Mouse (Mus musculus) stomach, postnatal 0 days (tissue): Measurements from ENCODE around the gene Speer4d. TPM values are rescaled to one million over a fixed set of nuclear protein-coding genes. Genes with fewer than 3 reads are reported as not detected.
"Not testable (repeated sequence)": the region's sequence is repeated elsewhere in the genome, so short reads cannot be mapped to it uniquely, and the experiment has no call there.

Experiments used
- ATAC-seq: fragments of 200-750 bp; cut with Nextera tagmentation; 2 replicates; pipeline ENCODE4 v1.8.0; 2017; ENCODE audit not compliant: low FRiP score, low TSS enrichment
- DNase-seq: peaks from one replicate; pipeline ENCODE4 v3.0.0-alpha.2; 2016; ENCODE audit warnings: low spot score
- H3K27ac ChIP-seq: fragments of 300-500 bp; sonication (generic); replicated peaks from 2 replicates; pipeline ENCODE4 v1.5.1; 2014; ENCODE audit warnings: mild to moderate bottlenecking, control low read depth
- H3K27me3 ChIP-seq: fragments of 300-500 bp; sonication (generic); 2 replicates; pipeline ENCODE4 v1.6.1; 2014; ENCODE audit warnings: low read length; ENCODE audit not compliant: control insufficient read depth, insufficient read depth
- H3K36me3 ChIP-seq: fragments of 300-500 bp; sonication (generic); 2 replicates; pipeline ENCODE4 v1.6.1; 2014; ENCODE audit warnings: low read length, mixed read lengths; ENCODE audit not compliant: control insufficient read depth, insufficient read depth
- H3K4me1 ChIP-seq: fragments of 300-500 bp; sonication (generic); replicated peaks from 2 replicates; pipeline ENCODE4 v1.6.1; 2014; ENCODE audit warnings: antibody characterized with exemption; ENCODE audit not compliant: control insufficient read depth, insufficient read depth
- H3K4me2 ChIP-seq: fragments of 300-500 bp; sonication (generic); replicated peaks from 2 replicates; pipeline ENCODE4 v1.6.1; 2014; ENCODE audit warnings: low read depth, mild to moderate bottlenecking, control low read depth, moderate library complexity
- H3K4me3 ChIP-seq: fragments of 300-500 bp; sonication (generic); 2 replicates; pipeline ENCODE4 v1.5.1; 2014; ENCODE audit warnings: low read depth, low read length, control low read depth
- H3K9ac ChIP-seq: fragments of 300-500 bp; sonication (generic); 2 replicates; pipeline ENCODE4 v1.6.1; 2014; ENCODE audit warnings: mild to moderate bottlenecking, low read length, control low read depth, mixed read lengths
- H3K9me3 ChIP-seq: fragments of 300-500 bp; sonication (generic); 2 replicates; pipeline ENCODE4 v1.6.1; 2016; ENCODE audit warnings: low read length; ENCODE audit not compliant: control insufficient read depth
- CTCF ChIP-seq: IDR thresholded peaks from 2 replicates; pipeline ENCODE4 v1.5.1; 2016; ENCODE audit warnings: antibody characterized with exemption, low read depth, mild to moderate bottlenecking, moderate library complexity
- WGBS: fragments of 180-500 bp; shearing (Covaris S2); extraction: QIAGEN DNeasy Blood & Tissue Kit; methylation state at CpG from one replicate; pipeline ENCODE4 v1.1.7; 2014; 5-methylcytosine and 5-hydroxymethylcytosine counted together
- polyA plus RNA-seq: library from polyadenylated mRNA; unstranded; fragments of >200 nt; fragmentation: Nextera tagmentation; extraction: Ambion mirVana; gene quantifications from 2 replicates; pipeline ENCODE4 v1.2.1, GENCODE M21; 2015

The Speer4d gene
- polyA plus RNA-seq, 1 experiment from 2014 or later: not detected

- 0% methylated on average over 1 of the region's 1 CpGs for WGBS
- peak; percentile 55 for TF ChIP-seq CTCF
- DNase-seq, H3K27ac ChIP-seq, H3K4me2 ChIP-seq, ATAC-seq, H3K27me3 ChIP-seq, H3K4me3 ChIP-seq, H3K9ac ChIP-seq, H3K4me1 ChIP-seq, H3K9me3 ChIP-seq, H3K36me3 ChIP-seq: not testable (repeated sequence)
Measured at GRCm38 (mm10) chr5:15610695-15611094, 8.2 kb upstream of the Speer4d start.

GRCm38 (mm10) chr5:15616195-15616594 is 2.7 kb upstream of the Speer4d start:
- not testable (repeated sequence) for H3K9ac ChIP-seq, H3K27ac ChIP-seq, DNase-seq, H3K4me3 ChIP-seq, H3K9me3 ChIP-seq, H3K36me3 ChIP-seq, H3K4me2 ChIP-seq, H3K4me1 ChIP-seq, ATAC-seq, H3K27me3 ChIP-seq
- WGBS: 78% methylated on average over 3 of the region's 3 CpGs

- TF ChIP-seq CTCF: peak; percentile 34
- ATAC-seq, H3K36me3 ChIP-seq, H3K27me3 ChIP-seq, H3K27ac ChIP-seq, H3K9ac ChIP-seq, H3K4me1 ChIP-seq, DNase-seq, H3K4me3 ChIP-seq, H3K4me2 ChIP-seq, H3K9me3 ChIP-seq: not testable (repeated sequence)
- 19% methylated on average over 1 of the region's 1 CpGs for WGBS
Measured at GRCm38 (mm10) chr5:15628136-15628535, 9.3 kb downstream of the Speer4d start.

GRCm38 (mm10) chr5:15630068-15630467 is 11.2 kb downstream of the Speer4d start:
- H3K36me3 ChIP-seq, H3K27ac ChIP-seq, H3K4me1 ChIP-seq, H3K4me2 ChIP-seq, H3K27me3 ChIP-seq, H3K4me3 ChIP-seq, H3K9ac ChIP-seq, H3K9me3 ChIP-seq, DNase-seq, ATAC-seq: not testable (repeated sequence)
- TF ChIP-seq CTCF: peak; percentile 47
- 34% methylated on average over 5 of the region's 5 CpGs for WGBS

- not testable (repeated sequence) for ATAC-seq, H3K4me2 ChIP-seq, H3K9ac ChIP-seq, H3K27me3 ChIP-seq, H3K27ac ChIP-seq, H3K9me3 ChIP-seq, DNase-seq, H3K36me3 ChIP-seq, H3K4me3 ChIP-seq, H3K4me1 ChIP-seq
- WGBS: 62% methylated on average over 2 of the region's 2 CpGs
Measured at GRCm38 (mm10) chr5:15637637-15638036, 18.8 kb downstream of the Speer4d start.

- not testable (repeated sequence) for H3K27ac ChIP-seq, DNase-seq, H3K4me3 ChIP-seq, H3K9me3 ChIP-seq, H3K4me2 ChIP-seq, H3K9ac ChIP-seq, ATAC-seq, H3K27me3 ChIP-seq, H3K36me3 ChIP-seq, H3K4me1 ChIP-seq
- WGBS: 28% methylated on average over 6 of the region's 6 CpGs
- peak; percentile 46 for TF ChIP-seq CTCF
Measured at GRCm38 (mm10) chr5:15645707-15646106, 26.8 kb downstream of the Speer4d start.

- not testable (repeated sequence) for ATAC-seq, H3K27ac ChIP-seq, H3K9me3 ChIP-seq, H3K4me1 ChIP-seq, H3K27me3 ChIP-seq, H3K36me3 ChIP-seq, H3K4me3 ChIP-seq, DNase-seq, H3K9ac ChIP-seq, H3K4me2 ChIP-seq
- 70% methylated on average over 2 of the region's 2 CpGs for WGBS
- TF ChIP-seq CTCF: peak; percentile 27; the same call in 1 of the 2 replicates
Measured at GRCm38 (mm10) chr5:15652334-15652733, 33.5 kb downstream of the Speer4d start.

GRCm38 (mm10) chr5:15656959-15657358 is 38.1 kb downstream of the Speer4d start, which contains the start of gene 4930572O03Rik:
Gene 4930572O03Rik, minus strand, starts transcription at chr5:15657059.
- not testable (repeated sequence) for H3K9ac ChIP-seq, H3K4me3 ChIP-seq, H3K9me3 ChIP-seq, H3K4me2 ChIP-seq, ATAC-seq, H3K4me1 ChIP-seq, DNase-seq, H3K27me3 ChIP-seq, H3K27ac ChIP-seq, H3K36me3 ChIP-seq
- WGBS: 76% methylated on average over 1 of the region's 1 CpGs

- not testable (repeated sequence) for H3K27ac ChIP-seq, H3K9ac ChIP-seq, ATAC-seq, H3K36me3 ChIP-seq, H3K4me1 ChIP-seq, H3K4me3 ChIP-seq, H3K9me3 ChIP-seq, H3K27me3 ChIP-seq, H3K4me2 ChIP-seq
- WGBS: 69% methylated on average over 7 of the region's 7 CpGs
- DNase-seq: peak; percentile 39
Measured at GRCm38 (mm10) chr5:15663847-15664246, 45.0 kb downstream of the Speer4d start.
